Mouse (Mus musculus): ENCODE measurements around the gene Fank1. TPM values are rescaled to one million over a fixed set of nuclear protein-coding genes. Genes with fewer than 3 reads are reported as not detected.

The Fank1 gene
- polyA plus RNA-seq, 1 experiment, result 0.14 TPM

DNA sequence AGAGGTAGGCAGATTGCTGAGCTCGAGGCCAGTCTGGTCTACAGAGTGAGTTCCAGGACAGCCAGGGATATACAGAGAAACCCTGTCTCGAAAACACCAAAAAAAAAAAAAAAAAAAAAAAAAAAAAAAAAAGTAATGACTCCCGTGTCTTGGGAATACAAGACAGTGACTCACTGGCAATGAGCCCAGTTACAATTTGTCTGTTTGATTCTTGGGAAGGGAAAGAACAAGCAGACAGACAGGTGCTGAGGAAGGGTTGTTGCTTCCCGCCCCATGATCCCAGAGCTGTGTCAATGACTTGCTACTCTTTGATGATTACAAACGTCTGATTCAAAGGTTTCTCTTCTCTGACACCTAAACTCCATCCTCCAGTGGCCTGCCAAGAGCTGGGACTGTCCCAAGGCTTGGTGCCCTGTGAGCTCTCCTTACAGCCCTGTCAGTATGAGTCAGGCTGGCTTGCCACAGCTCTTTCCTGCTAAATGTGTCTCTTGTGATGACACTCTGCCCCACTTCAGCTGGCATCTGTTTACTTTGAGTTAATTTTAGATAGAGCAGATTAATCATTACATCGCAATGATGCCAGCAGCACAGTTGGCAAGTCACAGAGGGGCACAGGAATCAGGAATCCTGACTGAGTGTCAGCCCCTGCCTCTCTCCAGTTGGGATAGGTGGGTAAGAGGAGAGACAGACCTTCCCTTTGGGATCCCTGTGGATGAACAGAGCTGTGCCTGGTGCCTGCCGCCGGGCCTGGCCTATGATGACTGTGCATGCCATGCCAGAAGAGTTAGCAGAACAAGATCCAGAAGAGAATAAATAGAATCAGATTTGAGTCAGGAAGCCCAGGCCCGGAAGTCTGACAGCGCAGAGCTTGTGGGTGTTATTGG is 16.8 kb downstream of the Fank1 start:
- Histone ChIP-seq H3K79me2 (ENCODE audit: control insufficient read depth, insufficient read depth) (no peaks in the 10 kb centered on the region), H3K27me3 (ENCODE audit: control insufficient read depth, insufficient read depth, insufficient read length) (no peaks in the 10 kb centered on the region), H3K36me3 (ENCODE audit: control insufficient read depth, insufficient read depth) (no peaks in the 10 kb centered on the region), H3K4me3 (no peak overlapping the region), H3ac (ENCODE audit: control insufficient read depth, insufficient read length) (no peak overlapping the region), H3K4me2 (ENCODE audit: low read depth) (peak overlapping the region; percentile 74)
- TF ChIP-seq SRF (IDR thresholded peaks at IDR 0.05; ENCODE audit: control insufficient read depth, insufficient read length, low read depth), result no peak
- no peak for TF ChIP-seq E2F4 (IDR thresholded peaks at IDR 0.05; ENCODE audit: insufficient read depth)
- TF ChIP-seq MYOD1 (IDR thresholded peaks at IDR 0.05; ENCODE audit: control insufficient read depth in 1 of 3, insufficient read length in 2 of 3, low read depth in 2 of 3), result peak in 2 of 3 experiments; percentile 27 to 53
- no peak for TF ChIP-seq REST (IDR thresholded peaks at IDR 0.05; ENCODE audit: insufficient read depth, insufficient read length)
- TF ChIP-seq POLR2AphosphoS2 (IDR thresholded peaks at IDR 0.05; ENCODE audit: insufficient read length, low read depth), result no peak
- TF ChIP-seq TCF12 (IDR thresholded peaks at IDR 0.05; ENCODE audit: insufficient read depth, poor library complexity, severe bottlenecking), result peak; percentile 17
- peak; percentile 71; the same call in 1 of the 2 replicates for TF ChIP-seq CEBPB (IDR thresholded peaks at IDR 0.05; ENCODE audit: insufficient read depth, poor library complexity, severe bottlenecking)
- no peak for TF ChIP-seq MAX (IDR thresholded peaks at IDR 0.05; ENCODE audit: low read depth)
- peak; percentile 5 for TF ChIP-seq POLR2A (IDR thresholded peaks at IDR 0.05; ENCODE audit: insufficient read length, low read depth)
- TF ChIP-seq MYOG (IDR thresholded peaks at IDR 0.05; ENCODE audit: control insufficient read depth in 1 of 3, insufficient read depth in 1 of 3, insufficient read length in 2 of 3, low read depth in 2 of 3), result peak in 2 of 3 experiments; percentile 25 to 26

DNA sequence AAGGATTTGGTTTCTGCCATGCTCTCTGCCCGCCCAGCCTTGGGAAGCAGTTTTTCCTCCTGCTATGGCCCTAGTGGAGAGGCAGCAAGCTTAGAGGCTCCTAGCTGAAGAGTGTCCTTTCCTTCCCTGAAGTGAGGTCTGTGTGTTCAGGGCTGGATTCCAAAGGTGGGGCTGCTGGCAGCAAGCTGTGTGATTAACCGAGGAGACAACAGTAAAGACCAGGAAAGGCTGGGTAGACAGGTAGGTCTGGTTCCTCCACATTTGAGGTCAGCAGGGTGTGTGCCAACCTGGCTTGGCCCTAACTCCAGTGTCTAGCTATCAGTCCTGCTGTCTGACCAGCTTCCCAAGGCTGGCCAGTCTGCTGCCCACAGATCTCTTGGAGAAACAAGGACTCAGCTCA is 18.1 kb downstream of the Fank1 start:
- peak overlapping the region; percentile 74 for H3K4me2 ChIP-seq (ENCODE audit: low read depth)
- no peaks in the 10 kb centered on the region for H3K79me2 ChIP-seq (ENCODE audit: control insufficient read depth, insufficient read depth)
- no peak overlapping the region for H3ac ChIP-seq (ENCODE audit: control insufficient read depth, insufficient read length)
- no peaks in the 10 kb centered on the region for H3K27me3 ChIP-seq (ENCODE audit: control insufficient read depth, insufficient read depth, insufficient read length)
- TF ChIP-seq MYOG (IDR thresholded peaks at IDR 0.05; ENCODE audit: control insufficient read depth in 1 of 3, insufficient read depth in 1 of 3, insufficient read length in 2 of 3, low read depth in 2 of 3), result no peak
- no peak for TF ChIP-seq USF1 (IDR thresholded peaks at IDR 0.05; ENCODE audit: low read depth)
- no peak for TF ChIP-seq POLR2A (IDR thresholded peaks at IDR 0.05; ENCODE audit: insufficient read length, low read depth)
- TF ChIP-seq SRF (IDR thresholded peaks at IDR 0.05; ENCODE audit: control insufficient read depth, insufficient read length, low read depth), result no peak
- no peak for TF ChIP-seq POLR2AphosphoS2 (IDR thresholded peaks at IDR 0.05; ENCODE audit: insufficient read length, low read depth)
- TF ChIP-seq MYOD1 (IDR thresholded peaks at IDR 0.05; ENCODE audit: control insufficient read depth in 1 of 3, insufficient read length in 2 of 3, low read depth in 2 of 3), result no peak
- TF ChIP-seq REST (IDR thresholded peaks at IDR 0.05; ENCODE audit: insufficient read depth, insufficient read length), result no peak
- TF ChIP-seq MAX (IDR thresholded peaks at IDR 0.05; ENCODE audit: low read depth), result no peak
- no peak for TF ChIP-seq E2F4 (IDR thresholded peaks at IDR 0.05; ENCODE audit: insufficient read depth)
- no peak for TF ChIP-seq TCF3 (IDR thresholded peaks at IDR 0.05; ENCODE audit: insufficient read length, low read depth)
- no peak for TF ChIP-seq CEBPB (IDR thresholded peaks at IDR 0.05; ENCODE audit: insufficient read depth, poor library complexity, severe bottlenecking)
- TF ChIP-seq TCF12 (IDR thresholded peaks at IDR 0.05; ENCODE audit: insufficient read depth, poor library complexity, severe bottlenecking), result no peak
- no peaks in the 10 kb centered on the region for H3K36me3 ChIP-seq (ENCODE audit: control insufficient read depth, insufficient read depth)
- no peak overlapping the region for H3K4me3 ChIP-seq

DNA sequence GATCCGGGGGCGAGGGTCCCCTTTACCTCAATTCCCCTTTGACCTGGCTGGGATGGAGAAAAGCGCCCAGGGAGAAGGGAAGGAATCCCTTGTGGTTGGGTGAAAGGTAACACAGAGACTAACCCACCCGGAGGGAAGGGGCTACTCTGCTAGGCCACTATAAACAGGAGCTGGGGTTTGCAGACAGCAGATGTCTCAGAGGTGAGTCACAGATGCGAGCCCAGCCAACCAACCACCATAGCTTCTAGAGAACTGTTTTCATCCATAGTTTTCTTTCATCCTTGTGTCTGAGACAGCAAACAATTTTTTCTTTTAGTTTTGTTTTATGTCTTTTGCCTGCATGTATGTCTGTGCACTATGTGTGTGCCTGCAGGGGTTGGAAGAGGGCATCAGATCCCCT is 23.3 kb downstream of the Fank1 start:
- H3K4me3 ChIP-seq, result no peak overlapping the region
- H3K79me2 ChIP-seq (ENCODE audit: control insufficient read depth, insufficient read depth), result no peaks in the 10 kb centered on the region
- TF ChIP-seq MYOD1 (IDR thresholded peaks at IDR 0.05; ENCODE audit: control insufficient read depth in 1 of 3, insufficient read length in 2 of 3, low read depth in 2 of 3) (peak in 1 of 3 experiments; percentile 11), E2F4 (IDR thresholded peaks at IDR 0.05; ENCODE audit: insufficient read depth) (no peak)
- H3K36me3 ChIP-seq (ENCODE audit: control insufficient read depth, insufficient read depth), result no peaks in the 10 kb centered on the region
- H3ac ChIP-seq (ENCODE audit: control insufficient read depth, insufficient read length), result no peak overlapping the region
- H3K4me2 ChIP-seq (ENCODE audit: low read depth), result no peak overlapping the region
- H3K27me3 ChIP-seq (ENCODE audit: control insufficient read depth, insufficient read depth, insufficient read length), result no peaks in the 10 kb centered on the region

DNA sequence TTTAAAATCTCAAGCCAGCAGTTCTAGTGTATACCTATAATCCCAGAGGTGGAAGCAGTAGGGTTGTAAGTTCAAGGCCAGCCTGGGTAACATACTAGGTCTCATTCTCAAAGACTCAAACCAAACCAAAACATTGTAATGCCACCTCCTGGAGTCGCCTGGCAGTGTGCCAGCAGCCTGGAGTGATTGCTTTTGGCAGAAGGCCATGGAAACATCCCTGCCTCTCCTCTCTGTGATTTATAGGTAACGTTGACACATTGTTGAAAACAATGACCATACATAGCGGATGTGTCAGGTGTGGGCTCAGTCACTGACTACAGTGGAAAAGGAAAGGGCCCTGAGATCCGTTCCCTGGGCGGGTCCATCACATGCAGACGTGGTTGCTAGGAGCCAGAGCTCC is 25.2 kb downstream of the Fank1 start:
- H3K36me3 ChIP-seq (ENCODE audit: control insufficient read depth, insufficient read depth), result no peaks in the 10 kb centered on the region
- no peak for TF ChIP-seq TCF3 (IDR thresholded peaks at IDR 0.05; ENCODE audit: insufficient read length, low read depth)
- no peak for TF ChIP-seq REST (IDR thresholded peaks at IDR 0.05; ENCODE audit: insufficient read depth, insufficient read length)
- TF ChIP-seq TCF12 (IDR thresholded peaks at IDR 0.05; ENCODE audit: insufficient read depth, poor library complexity, severe bottlenecking), result no peak
- TF ChIP-seq POLR2A (IDR thresholded peaks at IDR 0.05; ENCODE audit: insufficient read length, low read depth), result no peak
- TF ChIP-seq E2F4 (IDR thresholded peaks at IDR 0.05; ENCODE audit: insufficient read depth), result no peak
- no peak for TF ChIP-seq MAX (IDR thresholded peaks at IDR 0.05; ENCODE audit: low read depth)
- TF ChIP-seq MYOD1 (IDR thresholded peaks at IDR 0.05; ENCODE audit: control insufficient read depth in 1 of 3, insufficient read length in 2 of 3, low read depth in 2 of 3), result no peak
- no peak for TF ChIP-seq SRF (IDR thresholded peaks at IDR 0.05; ENCODE audit: control insufficient read depth, insufficient read length, low read depth)
- no peak for TF ChIP-seq CEBPB (IDR thresholded peaks at IDR 0.05; ENCODE audit: insufficient read depth, poor library complexity, severe bottlenecking)
- no peak for TF ChIP-seq USF1 (IDR thresholded peaks at IDR 0.05; ENCODE audit: low read depth)
- no peak for TF ChIP-seq POLR2AphosphoS2 (IDR thresholded peaks at IDR 0.05; ENCODE audit: insufficient read length, low read depth)
- no peak for TF ChIP-seq MYOG (IDR thresholded peaks at IDR 0.05; ENCODE audit: control insufficient read depth in 1 of 3, insufficient read depth in 1 of 3, insufficient read length in 2 of 3, low read depth in 2 of 3)
- H3K4me3 ChIP-seq, result no peak overlapping the region
- H3ac ChIP-seq (ENCODE audit: control insufficient read depth, insufficient read length), result no peak overlapping the region
- no peaks in the 10 kb centered on the region for H3K27me3 ChIP-seq (ENCODE audit: control insufficient read depth, insufficient read depth, insufficient read length)
- H3K79me2 ChIP-seq (ENCODE audit: control insufficient read depth, insufficient read depth), result no peaks in the 10 kb centered on the region
- no peak overlapping the region for H3K4me2 ChIP-seq (ENCODE audit: low read depth)

All from myocyte (in vitro differentiated cells).